Mouse (Mus musculus) CH12.LX (cell line): ENCODE results near the gene Crct1.

ENCODE experiments used
- CHD2 ChIP-seq: IDR thresholded peaks from 2 replicates; pipeline ENCODE4 v1.6.1; 2011; ENCODE audit warnings: low read length, improper control_type of control experiment
- CTCF ChIP-seq, 2 experiments: IDR thresholded peaks in 1 of 2; conservative IDR thresholded peaks in 1 of 2; 2 replicates each; pipeline ENCODE4 v1.5.1; 2011 to 2012; ENCODE audit warnings: low read depth in 2 of 2, low read length in 2 of 2, improper control_type of control experiment in 1 of 2, inconsistent platforms in 1 of 2, mild to moderate bottlenecking in 1 of 2, moderate library complexity in 1 of 2
- EP300 ChIP-seq: IDR thresholded peaks from 2 replicates; pipeline ENCODE4 v1.6.1; 2011; ENCODE audit warnings: low read length, improper control_type of control experiment
- MYC ChIP-seq: IDR thresholded peaks from 2 replicates; pipeline ENCODE4 v1.6.1; 2011; ENCODE audit warnings: low read depth, mild to moderate bottlenecking, improper control_type of control experiment, low read length
- NRF1 ChIP-seq: IDR thresholded peaks from 2 replicates; pipeline ENCODE4 v1.6.1; 2014; ENCODE audit warnings: low read depth, mild to moderate bottlenecking, inconsistent platforms, low read length, improper control_type of control experiment, moderate library complexity
- SIN3A ChIP-seq: IDR thresholded peaks from 2 replicates; pipeline ENCODE4 v1.6.1; 2012; ENCODE audit warnings: low read length, improper control_type of control experiment, inconsistent platforms
- ZMIZ1 ChIP-seq: IDR thresholded peaks from 2 replicates; pipeline ENCODE4 v1.6.1; 2012; ENCODE audit warnings: low read depth, mild to moderate bottlenecking, inconsistent platforms, low read length, improper control_type of control experiment

GRCm38 (mm10) chr3:93050182-93050581, 34.7 kb upstream of the Crct1 start:
- TF ChIP-seq CTCF (conservative IDR thresholded peaks at IDR 0.05 in 1 of 2, IDR thresholded peaks at IDR 0.05 in 1 of 2; ENCODE audit: low read depth in 2 of 2, low read length in 2 of 2) (no peak), NRF1 (no peak), MYC (no peak), SIN3A (no peak), EP300 (no peak), ZMIZ1 (no peak), CHD2 (no peak)
